Mouse (Mus musculus) cerebellum, adult 2 months (tissue): ENCODE measurements around the gene Ctxn1.

Experiments
- CTCF ChIP-seq: fragments of 200-500 bp; IDR thresholded peaks from 2 replicates; pipeline ENCODE4 v1.5.1; 2011; ENCODE audit warnings: low read depth, mild to moderate bottlenecking, control low read depth, low read length, moderate library complexity, borderline replicate concordance; ENCODE audit not compliant: insufficient read depth
- POLR2A ChIP-seq: fragments of 200-500 bp; IDR thresholded peaks from 2 replicates; pipeline ENCODE4 v1.6.1; 2011; ENCODE audit warnings: low read length, control low read depth, borderline replicate concordance; ENCODE audit not compliant: insufficient read depth

GRCm38 (mm10) chr8:4259125-4259804 is at the start of gene Ctxn1:
- no peak for TF ChIP-seq CTCF
- no peak for TF ChIP-seq POLR2A
